Mouse (Mus musculus): Measurements from ENCODE around the gene Epha7. TPM values are rescaled to one million over a fixed set of nuclear protein-coding genes. Genes with fewer than 3 reads are reported as not detected.

Gene Epha7
- total and polyA plus RNA-seq, 3 experiments = not detected

GRCm38 (mm10) chr4:28998462-28999286 lies 185.7 kb downstream of the Epha7 start:
- no peaks in the 10 kb centered on the region for H3K79me2 ChIP-seq (ENCODE audit: control insufficient read depth, insufficient read depth, low read length, poor library complexity)
- DNase-seq (ENCODE audit: low read depth, low spot score) = no peak
- H3K4me1 ChIP-seq (ENCODE audit: control insufficient read depth in 1 of 2, insufficient read depth in 2 of 2, low read length in 2 of 2) = no peaks in the 10 kb centered on the region
- no peak overlapping the region for H3K27ac ChIP-seq (ENCODE audit: control insufficient read depth, low read depth, low read length)
- TF ChIP-seq ZMIZ1 (IDR thresholded peaks at IDR 0.05; ENCODE audit: low read depth, low read length) = no peak
- TF ChIP-seq CTCF (IDR thresholded peaks at IDR 0.05 in 2 of 3, conservative IDR thresholded peaks at IDR 0.05 in 1 of 3; ENCODE audit: control insufficient read depth in 1 of 3, insufficient read depth in 1 of 3, low read depth in 2 of 3, low read length in 3 of 3, poor library complexity in 1 of 3, severe bottlenecking in 1 of 3) = no peak
- no peak for TF ChIP-seq POLR2AphosphoS5 (IDR thresholded peaks at IDR 0.05; ENCODE audit: borderline replicate concordance, low read depth, low read length)
- TF ChIP-seq GABPA (IDR thresholded peaks at IDR 0.05; ENCODE audit: low read depth, low read length) = no peak
- TF ChIP-seq SIN3A (IDR thresholded peaks at IDR 0.05; ENCODE audit: low read length) = no peak
- no peak for TF ChIP-seq USF2 (IDR thresholded peaks at IDR 0.05; ENCODE audit: borderline replicate concordance in 1 of 2, insufficient read depth in 1 of 2, low read depth in 1 of 2, low read length in 2 of 2)
- TF ChIP-seq BHLHE40 (IDR thresholded peaks at IDR 0.05; ENCODE audit: borderline replicate concordance, low read depth, low read length) = no peak
- no peak for TF ChIP-seq JUND (IDR thresholded peaks at IDR 0.05; ENCODE audit: low read depth, low read length)
- no peak for TF ChIP-seq UBTF (IDR thresholded peaks at IDR 0.05; ENCODE audit: borderline replicate concordance, insufficient read depth, low read depth, low read length)
- no peak for TF ChIP-seq TCF12 (IDR thresholded peaks at IDR 0.05; ENCODE audit: low read depth, low read length)
- no peak for TF ChIP-seq ZKSCAN1 (IDR thresholded peaks at IDR 0.05; ENCODE audit: low read depth, low read length)
- no peak for TF ChIP-seq E2F4 (IDR thresholded peaks at IDR 0.05; ENCODE audit: borderline replicate concordance, low read depth, low read length)
- TF ChIP-seq MYC (IDR thresholded peaks at IDR 0.05; ENCODE audit: low read depth, low read length) = no peak
- no peak for TF ChIP-seq CHD1 (IDR thresholded peaks at IDR 0.05; ENCODE audit: low read depth, low read length)
- TF ChIP-seq USF1 (IDR thresholded peaks at IDR 0.05; ENCODE audit: low read depth, low read length) = no peak
- TF ChIP-seq HCFC1 (IDR thresholded peaks at IDR 0.05; ENCODE audit: low read depth, low read length) = no peak
- TF ChIP-seq MYB (IDR thresholded peaks at IDR 0.05; ENCODE audit: low read depth, low read length) = no peak
- TF ChIP-seq GATA1 (IDR thresholded peaks at IDR 0.05; ENCODE audit: low read depth, low read length) = no peak
- no peak for TF ChIP-seq TBP (IDR thresholded peaks at IDR 0.05; ENCODE audit: low read depth, low read length)
- H3K36me3 ChIP-seq (ENCODE audit: control insufficient read depth in 1 of 2, insufficient read depth in 2 of 2, low read length in 2 of 2) = no peaks in the 10 kb centered on the region
- no peaks in the 10 kb centered on the region for H3K27me3 ChIP-seq (ENCODE audit: control insufficient read depth in 1 of 2, insufficient read depth in 2 of 2, low read length in 2 of 2)
- H3K9me3 ChIP-seq (replicated peaks; ENCODE audit: insufficient read depth, low read length) = no peaks in the 10 kb centered on the region
- H3K4me3 ChIP-seq (ENCODE audit: control insufficient read depth in 1 of 2, insufficient read depth in 1 of 2, low read depth in 2 of 2, low read length in 2 of 2) = no peak overlapping the region
- H3K9ac ChIP-seq (ENCODE audit: control insufficient read depth, low read depth, low read length, poor library complexity, severe bottlenecking) = no peak overlapping the region

- Histone ChIP-seq H3K27ac (ENCODE audit: control insufficient read depth, low read depth, low read length) (no peak overlapping the region), H3K9ac (ENCODE audit: control insufficient read depth, low read depth, low read length, poor library complexity, severe bottlenecking) (no peak overlapping the region), H3K4me3 (ENCODE audit: control insufficient read depth in 1 of 2, insufficient read depth in 1 of 2, low read depth in 2 of 2, low read length in 2 of 2) (no peak overlapping the region), H3K36me3 (ENCODE audit: control insufficient read depth in 1 of 2, insufficient read depth in 2 of 2, low read length in 2 of 2) (no peaks in the 10 kb centered on the region), H3K27me3 (ENCODE audit: control insufficient read depth in 1 of 2, insufficient read depth in 2 of 2, low read length in 2 of 2) (no peaks in the 10 kb centered on the region), H3K79me2 (ENCODE audit: control insufficient read depth, insufficient read depth, low read length, poor library complexity) (no peaks in the 10 kb centered on the region), H3K4me1 (ENCODE audit: control insufficient read depth in 1 of 2, insufficient read depth in 2 of 2, low read length in 2 of 2) (no peaks in the 10 kb centered on the region), H3K9me3 (replicated peaks; ENCODE audit: insufficient read depth, low read length) (no peaks in the 10 kb centered on the region)
- TF ChIP-seq TBP (IDR thresholded peaks at IDR 0.05; ENCODE audit: low read depth, low read length) = no peak
- TF ChIP-seq KAT2A (conservative IDR thresholded peaks at IDR 0.05; ENCODE audit: low read depth, low read length) = no peak
- TF ChIP-seq CHD1 (IDR thresholded peaks at IDR 0.05; ENCODE audit: low read depth, low read length) = no peak
- TF ChIP-seq SMC3 (IDR thresholded peaks at IDR 0.05; ENCODE audit: low read depth, low read length) = no peak
- TF ChIP-seq SIN3A (IDR thresholded peaks at IDR 0.05; ENCODE audit: low read length) = no peak
- no peak for TF ChIP-seq POLR2AphosphoS2 (IDR thresholded peaks at IDR 0.05; ENCODE audit: low read length)
- TF ChIP-seq ZNF384 (IDR thresholded peaks at IDR 0.05; ENCODE audit: low read depth, low read length) = no peak
- TF ChIP-seq NRF1 (IDR thresholded peaks at IDR 0.05; ENCODE audit: insufficient read depth, low read depth, low read length, poor library complexity, severe bottlenecking) = no peak
- no peak for DNase-seq (ENCODE audit: low read depth, low spot score)
Observed at GRCm38 (mm10) chr4:28999287-28999595, 186.3 kb downstream of the Epha7 start.

All from MEL (cell line).